Mouse (Mus musculus): ENCODE results near the gene Kcnk5.

DNA sequence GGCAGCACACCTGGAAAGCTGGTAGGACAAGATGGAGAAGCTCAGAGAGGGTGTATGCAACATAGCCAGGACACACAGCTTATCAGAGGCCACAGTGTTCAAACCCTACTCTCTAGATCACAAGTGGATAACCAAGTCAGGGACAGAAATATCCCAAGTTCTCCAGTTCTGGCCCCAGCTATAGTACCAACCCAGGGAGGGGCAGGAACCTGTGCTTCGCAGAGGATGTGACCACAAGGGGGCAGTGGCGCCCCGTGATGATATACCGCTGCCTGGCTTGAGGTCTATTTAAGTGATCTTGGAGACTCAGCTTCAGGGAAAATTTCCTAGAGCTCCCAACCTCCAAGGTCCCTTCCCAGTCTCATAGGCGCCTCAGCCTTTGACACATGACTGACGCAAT is 67.6 kb downstream of the Kcnk5 start:
- peak; percentile 85; the same call in 1 of the 2 replicates for TF ChIP-seq CTCF (IDR thresholded peaks at IDR 0.05; ENCODE audit: borderline replicate concordance, control insufficient read depth, extremely low read depth, insufficient read depth, low read length, poor library complexity)
- no peak for TF ChIP-seq POLR2A (IDR thresholded peaks at IDR 0.05; ENCODE audit: control insufficient read depth, extremely low read depth, insufficient read depth, low read length, poor library complexity)

Data from thymus, adult 2 months (tissue).